Mouse (Mus musculus) lung, embryonic 14.5 days (tissue): ENCODE measurements around the gene Ampd1. TPM values are rescaled to one million over a fixed set of nuclear protein-coding genes. Genes with fewer than 3 reads are reported as not detected.
"Not testable (repeated sequence)": the region's sequence is repeated elsewhere in the genome, so short reads cannot be mapped to it uniquely, and the experiment has no call there.

Experiments used
- ATAC-seq: fragments of 200-750 bp; cut with Nextera tagmentation; 2 replicates; pipeline ENCODE4 v1.8.0; 2017; ENCODE audit warnings: mild to moderate bottlenecking, moderate TSS enrichment, moderate library complexity; ENCODE audit not compliant: insufficient read depth
- DNase-seq: peaks from one replicate; pipeline ENCODE4 v3.0.0-alpha.2; 2015
- H3K27ac ChIP-seq: fragments of 300-500 bp; sonication (generic); 2 replicates; pipeline ENCODE4 v1.5.1; 2014; ENCODE audit warnings: low read depth, mild to moderate bottlenecking, moderate library complexity
- H3K27me3 ChIP-seq: fragments of 300-500 bp; sonication (generic); 2 replicates; pipeline ENCODE4 v1.6.1; 2014; ENCODE audit warnings: low read length, control low read depth; ENCODE audit not compliant: insufficient read depth
- H3K36me3 ChIP-seq: fragments of 300-500 bp; sonication (generic); 2 replicates; pipeline ENCODE4 v1.6.1; 2014; ENCODE audit warnings: control low read depth; ENCODE audit not compliant: insufficient read depth
- H3K4me1 ChIP-seq: fragments of 300-500 bp; sonication (generic); 2 replicates; pipeline ENCODE4 v1.6.1; 2014; ENCODE audit warnings: antibody characterized with exemption, control low read depth; ENCODE audit not compliant: insufficient read depth
- H3K4me2 ChIP-seq: fragments of 300-500 bp; sonication (generic); 2 replicates; pipeline ENCODE4 v1.6.1; 2014; ENCODE audit warnings: mild to moderate bottlenecking
- H3K4me3 ChIP-seq: fragments of 300-500 bp; sonication (generic); 2 replicates; pipeline ENCODE4 v1.5.1; 2014; ENCODE audit warnings: low read depth, low read length
- H3K9ac ChIP-seq: fragments of 300-500 bp; sonication (generic); 2 replicates; pipeline ENCODE4 v1.6.1; 2014
- H3K9me3 ChIP-seq: fragments of 300-500 bp; sonication (generic); 2 replicates; pipeline ENCODE4 v1.6.1; 2016; ENCODE audit warnings: low read depth, low read length, control low read depth
- CTCF ChIP-seq: IDR thresholded peaks from 2 replicates; pipeline ENCODE4 v1.5.1; 2016; ENCODE audit warnings: antibody characterized with exemption, low read depth
- WGBS: fragments of 180-500 bp; shearing (Covaris S2); extraction: QIAGEN DNeasy Blood & Tissue Kit; methylation state at CpG from one replicate; pipeline ENCODE4 v1.1.7; 2014; 5-methylcytosine and 5-hydroxymethylcytosine counted together
- polyA plus RNA-seq: library from polyadenylated mRNA; unstranded; fragments of >200 nt; fragmentation: Nextera tagmentation; extraction: Ambion mirVana; gene quantifications from 2 replicates; pipeline ENCODE4 v1.2.1, GENCODE M21; 2014

Ampd1 gene
- polyA plus RNA-seq, 1 experiment from 2014 or later = 0.20 TPM

DNA sequence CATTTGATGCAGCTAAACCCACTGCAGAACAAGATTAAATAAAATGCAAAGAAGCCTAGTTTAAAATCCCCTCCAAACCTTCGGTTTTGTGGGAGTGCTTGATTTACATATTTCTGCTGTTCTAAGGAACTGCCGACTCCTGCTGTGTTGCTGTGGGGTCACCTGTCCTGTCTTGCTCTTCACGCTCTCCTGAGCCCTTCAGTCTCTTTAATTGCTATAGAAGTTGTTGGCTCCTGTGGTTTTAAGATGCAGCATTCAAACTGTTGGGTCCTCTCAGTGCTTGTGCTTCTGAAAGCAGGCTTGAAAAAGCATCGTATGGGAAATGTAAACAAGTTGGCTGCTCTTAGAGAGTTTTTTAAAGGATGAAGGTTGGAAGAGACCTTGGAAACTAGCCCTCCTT, 54.4 kb downstream of the Ampd1 start:
- no peaks in the 10 kb centered on the region for H3K9me3 ChIP-seq
- H3K4me2 ChIP-seq = no peak overlapping the region
- H3K4me3 ChIP-seq = no peak overlapping the region
- H3K27me3 ChIP-seq = no peaks in the 10 kb centered on the region
- no peak for TF ChIP-seq CTCF
- WGBS = 39% methylated on average over 4 of the region's 4 CpGs
- ATAC-seq (no peak), DNase-seq (no peak)
- peaks cover 17% of the 10 kb centered on the region for H3K4me1 ChIP-seq
- no peak overlapping the region for H3K27ac ChIP-seq
- H3K36me3 ChIP-seq = no peaks in the 10 kb centered on the region
- H3K9ac ChIP-seq = no peak overlapping the region

DNA sequence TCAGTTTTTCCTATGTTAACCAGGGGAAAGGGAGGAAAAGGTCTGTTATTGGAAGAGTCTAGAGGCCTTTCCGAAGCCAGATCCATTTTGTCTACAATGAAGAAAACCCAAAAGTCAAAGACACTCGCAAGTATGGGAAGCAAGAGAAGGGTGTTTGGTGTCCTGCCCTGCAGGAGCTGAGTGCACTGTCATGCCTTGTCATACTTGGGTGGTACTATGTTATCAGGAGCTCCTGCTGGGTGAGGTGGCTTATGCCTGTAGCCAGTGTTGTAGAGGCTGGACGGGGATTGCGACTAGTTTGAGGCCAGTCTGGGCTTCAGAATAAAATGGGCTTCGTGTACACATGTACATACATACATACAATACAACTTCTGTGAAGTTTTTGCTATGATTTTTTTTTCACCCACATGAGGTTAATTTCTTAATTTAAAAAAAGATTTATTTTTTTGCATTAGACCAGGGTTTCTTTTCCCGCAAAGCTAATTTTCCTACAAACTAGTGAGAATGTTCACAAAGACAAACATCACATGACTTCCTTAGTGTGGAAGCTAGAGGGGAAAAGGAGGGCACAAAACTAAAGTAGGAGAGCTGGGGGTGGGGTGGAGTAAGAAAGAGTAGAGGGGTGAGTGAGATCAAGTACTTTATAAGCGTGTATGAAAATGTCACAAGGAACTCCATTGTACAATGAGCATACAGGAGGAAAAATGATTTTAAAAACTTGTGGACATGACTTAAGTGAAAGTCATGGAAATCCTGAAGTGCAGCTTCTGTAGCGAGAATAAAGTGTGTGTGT, 55.7 kb downstream of the Ampd1 start:
- peak overlapping the region; percentile 40 for H3K4me2 ChIP-seq
- H3K27ac ChIP-seq = peak overlapping the region; percentile 55
- no peak for DNase-seq

GRCm38 (mm10) chr3:103130236-103130751, 56.5 kb downstream of the Ampd1 start:
- no peak overlapping the region for H3K4me3 ChIP-seq
- WGBS = 19% methylated on average over 6 of the region's 6 CpGs
- ATAC-seq (peak; percentile 90), DNase-seq (peak; percentile 68)
- H3K27me3 ChIP-seq = no peaks in the 10 kb centered on the region
- no peak for TF ChIP-seq CTCF
- H3K9ac ChIP-seq = peak overlapping the region; percentile 35; the same call in 1 of the 2 replicates
- peaks cover 17% of the 10 kb centered on the region for H3K4me1 ChIP-seq
- no peaks in the 10 kb centered on the region for H3K9me3 ChIP-seq
- H3K4me2 ChIP-seq = peak overlapping the region; percentile 40
- peak overlapping the region; percentile 58 for H3K27ac ChIP-seq
- no peaks in the 10 kb centered on the region for H3K36me3 ChIP-seq

More for the DNA sequence above, 55.7 kb downstream of the Ampd1 start:
- no peak for TF ChIP-seq CTCF
- H3K27me3 ChIP-seq = no peaks in the 10 kb centered on the region
- peak; percentile 56 for ATAC-seq
- no peaks in the 10 kb centered on the region for H3K36me3 ChIP-seq
- H3K9ac ChIP-seq = no peak overlapping the region
- 65% methylated on average over 8 of the region's 8 CpGs for WGBS
- H3K4me3 ChIP-seq = no peak overlapping the region
- H3K9me3 ChIP-seq = no peaks in the 10 kb centered on the region
- peaks cover 17% of the 10 kb centered on the region for H3K4me1 ChIP-seq

GRCm38 (mm10) chr3:103133098-103133497, 59.3 kb downstream of the Ampd1 start:
- Histone ChIP-seq H3K9me3 (no peaks in the 10 kb centered on the region), H3K9ac (no peak overlapping the region), H3K36me3 (peaks cover 4% of the 10 kb centered on the region; the same call in 1 of the 2 replicates), H3K4me3 (no peak overlapping the region), H3K4me2 (no peak overlapping the region), H3K4me1 (peaks cover 13% of the 10 kb centered on the region), H3K27ac (no peak overlapping the region), H3K27me3 (no peaks in the 10 kb centered on the region)
- no peak for ATAC-seq
- no peak for TF ChIP-seq CTCF
- 88% methylated on average over 10 of the region's 10 CpGs for WGBS
- no peak for DNase-seq

DNA sequence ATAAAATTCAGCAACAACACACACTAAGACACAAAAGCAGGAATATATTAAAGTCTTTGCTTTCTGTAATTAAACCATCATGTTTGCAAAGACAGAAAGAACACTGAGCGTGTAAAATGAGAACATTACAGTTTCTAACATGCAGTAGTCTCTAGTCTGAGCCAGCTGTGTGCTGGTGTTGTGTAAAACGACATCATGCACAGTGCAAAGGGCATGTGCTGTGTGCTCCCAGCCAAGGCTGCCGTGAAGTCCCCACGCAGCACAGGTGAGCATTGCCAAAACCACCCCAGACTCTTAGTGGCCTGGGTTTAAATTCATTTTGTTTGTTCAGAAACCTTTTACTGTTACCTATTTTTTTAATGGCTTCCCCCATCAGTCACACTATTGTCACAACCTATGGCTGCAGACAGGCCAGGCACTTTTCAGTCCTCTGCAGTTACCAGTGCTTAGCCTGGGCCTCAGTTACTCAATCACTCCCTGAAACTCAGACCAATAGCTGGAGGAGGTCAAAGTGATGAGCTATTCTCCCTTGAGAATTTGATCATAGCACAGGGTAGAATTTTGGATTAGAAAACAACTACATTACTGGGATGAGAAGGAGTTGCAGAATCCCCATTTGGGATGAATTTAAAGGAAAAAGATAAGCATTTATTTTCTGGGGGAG, 62.7 kb downstream of the Ampd1 start:
- H3K4me3 ChIP-seq = no peak overlapping the region
- H3K27me3 ChIP-seq = no peaks in the 10 kb centered on the region
- DNase-seq (no peak), ATAC-seq (no peak)
- H3K9ac ChIP-seq = no peak overlapping the region
- H3K9me3 ChIP-seq = no peaks in the 10 kb centered on the region
- no peak overlapping the region for H3K27ac ChIP-seq
- peaks cover 4% of the 10 kb centered on the region; the same call in 1 of the 2 replicates for H3K36me3 ChIP-seq
- 77% methylated on average over 4 of the region's 4 CpGs for WGBS
- H3K4me2 ChIP-seq = no peak overlapping the region
- no peaks in the 10 kb centered on the region for H3K4me1 ChIP-seq
- no peak for TF ChIP-seq CTCF

GRCm38 (mm10) chr3:103139047-103139446, 65.2 kb downstream of the Ampd1 start:
- ATAC-seq (peak; percentile 84; the same call in 1 of the 2 replicates), DNase-seq (peak; percentile 78)
- Histone ChIP-seq H3K4me3 (no peak overlapping the region), H3K9ac (no peak overlapping the region), H3K4me1 (no peaks in the 10 kb centered on the region), H3K4me2 (peak overlapping the region; percentile 21; the same call in 1 of the 2 replicates), H3K27me3 (no peaks in the 10 kb centered on the region), H3K27ac (no peak overlapping the region; the same call in 1 of the 2 replicates), H3K9me3 (no peaks in the 10 kb centered on the region), H3K36me3 (peaks cover 4% of the 10 kb centered on the region; the same call in 1 of the 2 replicates)
- WGBS = 43% methylated on average over 8 of the region's 8 CpGs
- no peak for TF ChIP-seq CTCF

DNA sequence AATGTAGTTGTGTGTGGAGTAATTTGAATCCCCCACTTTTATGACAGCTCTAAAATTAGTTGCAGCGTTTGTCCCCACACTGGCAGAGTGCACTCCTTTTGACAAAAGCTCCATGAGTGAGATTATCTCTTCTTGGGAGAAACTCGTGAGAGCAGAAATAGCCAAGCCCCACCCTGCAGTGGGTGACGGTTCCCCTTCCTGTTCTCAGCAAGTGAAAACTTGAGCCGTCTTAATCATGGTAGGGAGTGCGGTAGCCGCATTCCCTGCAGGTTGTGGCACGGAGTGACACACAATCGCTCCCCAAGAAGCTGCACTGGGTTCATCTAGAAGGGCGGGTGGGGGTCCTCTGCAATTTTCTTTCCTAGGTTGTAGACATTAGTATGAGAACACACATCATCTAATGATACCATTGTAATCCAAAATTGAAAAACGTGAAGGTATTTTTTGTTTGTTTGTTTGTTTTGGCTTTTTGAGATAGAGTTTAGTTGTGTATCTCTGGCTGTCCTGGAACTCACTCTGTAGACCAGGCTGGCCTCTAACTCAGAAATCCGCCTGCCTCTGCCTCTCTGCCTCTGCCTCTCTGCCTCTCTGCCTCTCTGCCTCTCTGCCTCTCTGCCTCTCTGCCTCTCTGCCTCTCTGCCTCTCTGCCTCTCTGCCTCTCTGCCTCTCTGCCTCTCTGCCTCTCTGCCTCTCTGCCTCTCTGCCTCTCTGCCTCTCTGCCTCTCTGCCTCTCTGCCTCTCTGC, 66.5 kb downstream of the Ampd1 start:
- not testable (repeated sequence) for H3K4me1 ChIP-seq, H3K9ac ChIP-seq, H3K27me3 ChIP-seq, H3K4me3 ChIP-seq, H3K9me3 ChIP-seq, H3K27ac ChIP-seq, H3K36me3 ChIP-seq, ATAC-seq
- 60% methylated on average over 11 of the region's 11 CpGs for WGBS
- peak overlapping the region; percentile 21; the same call in 1 of the 2 replicates for H3K4me2 ChIP-seq
- peak; percentile 19 for DNase-seq
